Mouse (Mus musculus) gastrocnemius, postnatal 10 days (tissue): ENCODE results near the gene Fam161a. TPM values are rescaled to one million over a fixed set of nuclear protein-coding genes. Genes with fewer than 3 reads are reported as not detected.

ENCODE experiments used
- DNase-seq: peaks from one replicate; pipeline ENCODE4 v3.0.0; 2021; ENCODE audit warnings: mixed read lengths
- total RNA-seq, 2 experiments: library from RNA; stranded (reverse); gene quantifications; 2 replicates each; pipeline ENCODE4 v1.2.3; 2021

Fam161a gene
- total RNA-seq, 2 experiments from 2014 or later: 2.7 to 3.3 TPM

- peak; percentile 91 for DNase-seq
Observed at GRCm38 (mm10) chr11:22990393-22991126, 16.8 kb upstream of the Fam161a start, which contains the start of gene Cct4. Gene Cct4, plus strand, starts transcription at chr11:22990519.

GRCm38 (mm10) chr11:22991218-22991835, 16.0 kb upstream of the Fam161a start:
- DNase-seq: no peak

- DNase-seq: no peak
Observed at GRCm38 (mm10) chr11:22994271-22994670, 13.1 kb upstream of the Fam161a start.

GRCm38 (mm10) chr11:22995461-22995860, 11.9 kb upstream of the Fam161a start:
- no peak for DNase-seq

GRCm38 (mm10) chr11:22998308-22998707, 9.0 kb upstream of the Fam161a start:
- no peak for DNase-seq

- no peak for DNase-seq
Observed at GRCm38 (mm10) chr11:23005276-23005675, 2.1 kb upstream of the Fam161a start.

- DNase-seq: no peak
Observed at GRCm38 (mm10) chr11:23007166-23007480, 208 bp upstream of the Fam161a start.

GRCm38 (mm10) chr11:23008181-23008823, 971 bp downstream of the Fam161a start:
- DNase-seq: peak; percentile 76

GRCm38 (mm10) chr11:23008824-23009200, 1.5 kb downstream of the Fam161a start:
- no peak for DNase-seq

- no peak for DNase-seq
Observed at GRCm38 (mm10) chr11:23013096-23013495, 5.8 kb downstream of the Fam161a start.

GRCm38 (mm10) chr11:23013580-23014294, 6.4 kb downstream of the Fam161a start:
- no peak for DNase-seq

- DNase-seq: no peak
Observed at GRCm38 (mm10) chr11:23014996-23015395, 7.7 kb downstream of the Fam161a start.

- no peak for DNase-seq
Observed at GRCm38 (mm10) chr11:23017943-23018342, 10.6 kb downstream of the Fam161a start.

- DNase-seq: no peak
Observed at GRCm38 (mm10) chr11:23020116-23020770, 12.9 kb downstream of the Fam161a start.

GRCm38 (mm10) chr11:23020841-23021240, 13.5 kb downstream of the Fam161a start:
- no peak for DNase-seq

- no peak for DNase-seq
Observed at GRCm38 (mm10) chr11:23023155-23023554, 15.8 kb downstream of the Fam161a start.

GRCm38 (mm10) chr11:23024169-23024568, 16.8 kb downstream of the Fam161a start:
- no peak for DNase-seq

GRCm38 (mm10) chr11:23028957-23029356, 21.6 kb downstream of the Fam161a start:
- DNase-seq: no peak

- DNase-seq: no peak
Observed at GRCm38 (mm10) chr11:23029399-23029798, 22.1 kb downstream of the Fam161a start.

GRCm38 (mm10) chr11:23047252-23047651, 39.9 kb downstream of the Fam161a start:
- no peak for DNase-seq

GRCm38 (mm10) chr11:23047663-23048582, 40.6 kb downstream of the Fam161a start:
- no peak for DNase-seq
